Mouse (Mus musculus) embryonic facial prominence, embryonic 11.5 days (tissue): ENCODE data around the gene Degs2. TPM values are rescaled to one million over a fixed set of nuclear protein-coding genes. Genes with fewer than 3 reads are reported as not detected.

ENCODE experiments used
- ATAC-seq: fragments of 200-750 bp; cut with Nextera tagmentation; replicated peaks from 2 replicates; pipeline ENCODE4 v1.8.0; 2017; ENCODE audit warnings: low read depth; ENCODE audit not compliant: insufficient number of reproducible peaks, low FRiP score, low TSS enrichment
- DNase-seq: peaks from one replicate; pipeline ENCODE4 v3.0.0-alpha.2; 2015; ENCODE audit warnings: low spot score
- H3K27ac ChIP-seq: fragments of 300-500 bp; sonication (generic); replicated peaks from 2 replicates; pipeline ENCODE4 v1.5.1; 2014; ENCODE audit warnings: mild to moderate bottlenecking, low read depth, low read length, control low read depth
- H3K27me3 ChIP-seq: fragments of 300-500 bp; sonication (generic); 2 replicates; pipeline ENCODE4 v1.6.1; 2014; ENCODE audit warnings: mild to moderate bottlenecking, low read length, moderate library complexity, mixed read lengths; ENCODE audit not compliant: control insufficient read depth, insufficient read depth
- H3K36me3 ChIP-seq: fragments of 300-500 bp; sonication (generic); replicated peaks from 2 replicates; pipeline ENCODE4 v1.6.1; 2014; ENCODE audit warnings: low read depth, mild to moderate bottlenecking, low read length, moderate library complexity, mixed read lengths; ENCODE audit not compliant: control insufficient read depth, insufficient read depth
- H3K4me1 ChIP-seq: fragments of 300-500 bp; sonication (generic); 2 replicates; pipeline ENCODE4 v1.6.1; 2014; ENCODE audit warnings: low read length, mixed read lengths; ENCODE audit not compliant: control insufficient read depth, insufficient read depth
- H3K4me2 ChIP-seq: fragments of 300-500 bp; sonication (generic); 2 replicates; pipeline ENCODE4 v1.6.1; 2014; ENCODE audit warnings: low read depth, mild to moderate bottlenecking, control low read depth, low read length, moderate library complexity
- H3K4me3 ChIP-seq: fragments of 300-500 bp; sonication (generic); 2 replicates; pipeline ENCODE4 v1.5.1; 2014; ENCODE audit warnings: low read depth, low read length, control low read depth
- H3K9ac ChIP-seq: fragments of 300-500 bp; sonication (generic); replicated peaks from 2 replicates; pipeline ENCODE4 v1.6.1; 2014; ENCODE audit warnings: mild to moderate bottlenecking, control low read depth, low read length
- H3K9me3 ChIP-seq: fragments of 300-500 bp; sonication (generic); replicated peaks from 2 replicates; pipeline ENCODE4 v1.6.1; 2016; ENCODE audit warnings: mild to moderate bottlenecking, low read length, inconsistent platforms, mixed read lengths; ENCODE audit not compliant: control insufficient read depth
- WGBS: fragments of 180-500 bp; shearing (Covaris S2); extraction: QIAGEN DNeasy Blood & Tissue Kit; methylation state at CpG from one replicate; pipeline ENCODE4 v1.1.7; 2014; 5-methylcytosine and 5-hydroxymethylcytosine counted together
- polyA plus RNA-seq: library from polyadenylated mRNA; unstranded; fragments of >200 nt; fragmentation: Nextera tagmentation; extraction: Ambion mirVana; gene quantifications from 2 replicates; pipeline ENCODE4 v1.2.1, GENCODE M21; 2014

Gene Degs2
- polyA plus RNA-seq, 1 experiment from 2014 or later: 0.45 TPM

- Histone ChIP-seq H3K27me3 (no peaks in the 10 kb centered on the region), H3K36me3 (no peaks in the 10 kb centered on the region), H3K9ac (no peak overlapping the region), H3K4me2 (no peak overlapping the region), H3K9me3 (no peaks in the 10 kb centered on the region), H3K4me3 (no peak overlapping the region), H3K4me1 (no peaks in the 10 kb centered on the region), H3K27ac (no peak overlapping the region)
- WGBS: 75% methylated on average over 4 of the region's 4 CpGs
- DNase-seq: no peak
- ATAC-seq: no peak
These were observed 10.4 kb upstream of the Degs2 start for GRCm38 (mm10) chr12:108712481-108712880.

GRCm38 (mm10) chr12:108710861-108711615, 8.9 kb upstream of the Degs2 start:
- no peaks in the 10 kb centered on the region for H3K36me3 ChIP-seq
- no peaks in the 10 kb centered on the region for H3K4me1 ChIP-seq
- DNase-seq: no peak
- no peak overlapping the region for H3K27ac ChIP-seq
- H3K9me3 ChIP-seq: no peaks in the 10 kb centered on the region
- H3K4me3 ChIP-seq: no peak overlapping the region
- WGBS: 86% methylated on average over 9 of the region's 9 CpGs
- H3K27me3 ChIP-seq: no peaks in the 10 kb centered on the region
- no peak for ATAC-seq
- H3K9ac ChIP-seq: no peak overlapping the region
- no peak overlapping the region for H3K4me2 ChIP-seq

GRCm38 (mm10) chr12:108709964-108710765, 8.1 kb upstream of the Degs2 start:
- Histone ChIP-seq H3K9ac (no peak overlapping the region), H3K4me1 (no peaks in the 10 kb centered on the region), H3K36me3 (no peaks in the 10 kb centered on the region), H3K27ac (no peak overlapping the region), H3K4me2 (no peak overlapping the region), H3K27me3 (no peaks in the 10 kb centered on the region), H3K9me3 (no peaks in the 10 kb centered on the region), H3K4me3 (no peak overlapping the region)
- ATAC-seq (no peak), DNase-seq (no peak)
- 81% methylated on average over 6 of the region's 6 CpGs for WGBS

GRCm38 (mm10) chr12:108709386-108709785, 7.3 kb upstream of the Degs2 start:
- no peaks in the 10 kb centered on the region for H3K9me3 ChIP-seq
- no peaks in the 10 kb centered on the region for H3K36me3 ChIP-seq
- no peak overlapping the region for H3K27ac ChIP-seq
- ATAC-seq (no peak), DNase-seq (no peak)
- H3K4me2 ChIP-seq: no peak overlapping the region
- 86% methylated on average over 6 of the region's 6 CpGs for WGBS
- no peaks in the 10 kb centered on the region for H3K4me1 ChIP-seq
- no peak overlapping the region for H3K4me3 ChIP-seq
- H3K9ac ChIP-seq: no peak overlapping the region
- no peaks in the 10 kb centered on the region for H3K27me3 ChIP-seq

- ATAC-seq: no peak
- WGBS: 43% methylated on average over 7 of the region's 7 CpGs
- Histone ChIP-seq H3K27ac (no peak overlapping the region), H3K4me2 (no peak overlapping the region), H3K4me3 (no peak overlapping the region), H3K36me3 (no peaks in the 10 kb centered on the region), H3K4me1 (peaks cover 2% of the 10 kb centered on the region), H3K9me3 (no peaks in the 10 kb centered on the region), H3K27me3 (peaks cover 18% of the 10 kb centered on the region), H3K9ac (no peak overlapping the region)
- DNase-seq: peak; percentile 33
These were observed 4.0 kb upstream of the Degs2 start for GRCm38 (mm10) chr12:108706129-108706528.

- WGBS: 84% methylated on average over 6 of the region's 6 CpGs
- H3K27ac ChIP-seq: no peak overlapping the region
- H3K4me2 ChIP-seq: no peak overlapping the region
- peaks cover 2% of the 10 kb centered on the region for H3K4me1 ChIP-seq
- no peak overlapping the region for H3K4me3 ChIP-seq
- H3K9me3 ChIP-seq: no peaks in the 10 kb centered on the region
- no peaks in the 10 kb centered on the region for H3K36me3 ChIP-seq
- H3K27me3 ChIP-seq: peaks cover 25% of the 10 kb centered on the region
- DNase-seq: no peak
- no peak overlapping the region for H3K9ac ChIP-seq
- no peak for ATAC-seq
These were observed 3.4 kb upstream of the Degs2 start for GRCm38 (mm10) chr12:108705486-108705885.

GRCm38 (mm10) chr12:108701221-108701620, 894 bp downstream of the Degs2 start:
- ATAC-seq (no peak), DNase-seq (no peak)
- Histone ChIP-seq H3K9me3 (no peaks in the 10 kb centered on the region), H3K9ac (no peak overlapping the region), H3K4me2 (no peak overlapping the region), H3K36me3 (no peaks in the 10 kb centered on the region), H3K4me3 (no peak overlapping the region), H3K27ac (no peak overlapping the region), H3K27me3 (peaks cover 26% of the 10 kb centered on the region), H3K4me1 (peaks cover 2% of the 10 kb centered on the region)
- 63% methylated on average over 2 of the region's 2 CpGs for WGBS

- H3K36me3 ChIP-seq: no peaks in the 10 kb centered on the region
- ATAC-seq (no peak), DNase-seq (no peak)
- no peak overlapping the region for H3K4me3 ChIP-seq
- 74% methylated on average over 5 of the region's 5 CpGs for WGBS
- no peak overlapping the region for H3K9ac ChIP-seq
- H3K4me2 ChIP-seq: no peak overlapping the region
- peaks cover 26% of the 10 kb centered on the region for H3K27me3 ChIP-seq
- H3K4me1 ChIP-seq: peaks cover 2% of the 10 kb centered on the region
- no peaks in the 10 kb centered on the region for H3K9me3 ChIP-seq
- H3K27ac ChIP-seq: no peak overlapping the region
These were observed 2.1 kb downstream of the Degs2 start for GRCm38 (mm10) chr12:108700037-108700436.
